Mouse (Mus musculus) intestine, postnatal 0 days (tissue): ENCODE results near the gene Wnt4. TPM values are rescaled to one million over a fixed set of nuclear protein-coding genes. Genes with fewer than 3 reads are reported as not detected.

ENCODE experiments used
- ATAC-seq: fragments of 200-750 bp; cut with Nextera tagmentation; 2 replicates; pipeline ENCODE4 v1.8.0; 2017; ENCODE audit warnings: mild to moderate bottlenecking, moderate TSS enrichment, moderate library complexity
- H3K27ac ChIP-seq: fragments of 300-500 bp; sonication (generic); 2 replicates; pipeline ENCODE4 v1.5.1; 2014; ENCODE audit warnings: mild to moderate bottlenecking, low read depth, low read length, moderate library complexity
- H3K27me3 ChIP-seq: fragments of 300-500 bp; sonication (generic); replicated peaks from 2 replicates; pipeline ENCODE4 v1.6.1; 2014; ENCODE audit warnings: low read length, mixed read lengths; ENCODE audit not compliant: control insufficient read depth, insufficient read depth
- H3K36me3 ChIP-seq: fragments of 300-500 bp; sonication (generic); 2 replicates; pipeline ENCODE4 v1.6.1; 2014; ENCODE audit warnings: mild to moderate bottlenecking, moderate library complexity; ENCODE audit not compliant: control insufficient read depth, insufficient read depth
- H3K4me1 ChIP-seq: fragments of 300-500 bp; sonication (generic); replicated peaks from 2 replicates; pipeline ENCODE4 v1.6.1; 2014; ENCODE audit warnings: antibody characterized with exemption, low read length, mixed read lengths; ENCODE audit not compliant: control insufficient read depth, insufficient read depth
- H3K4me2 ChIP-seq: fragments of 300-500 bp; sonication (generic); replicated peaks from 2 replicates; pipeline ENCODE4 v1.6.1; 2014; ENCODE audit warnings: low read depth, mild to moderate bottlenecking, moderate library complexity
- H3K4me3 ChIP-seq: fragments of 300-500 bp; sonication (generic); 2 replicates; pipeline ENCODE4 v1.5.1; 2014; ENCODE audit warnings: low read depth, low read length
- H3K9ac ChIP-seq: fragments of 300-500 bp; sonication (generic); 2 replicates; pipeline ENCODE4 v1.6.1; 2014; ENCODE audit warnings: mild to moderate bottlenecking, low read depth, low read length
- H3K9me3 ChIP-seq: fragments of 300-500 bp; sonication (generic); 2 replicates; pipeline ENCODE4 v1.6.1; 2016; ENCODE audit warnings: mixed run types; ENCODE audit not compliant: control insufficient read depth
- CTCF ChIP-seq: sonication (generic); IDR thresholded peaks from 2 replicates; pipeline ENCODE4 v1.5.1; 2016; ENCODE audit warnings: low read depth, mild to moderate bottlenecking, control low read depth, antibody characterized with exemption, moderate library complexity
- WGBS: fragments of 180-500 bp; shearing (Covaris S2); extraction: QIAGEN DNeasy Blood & Tissue Kit; methylation state at CpG from one replicate; pipeline ENCODE4 v1.1.7; 2014; 5-methylcytosine and 5-hydroxymethylcytosine counted together
- polyA plus RNA-seq: library from polyadenylated mRNA; unstranded; fragments of >200 nt; fragmentation: Nextera tagmentation; extraction: Ambion mirVana; gene quantifications from 2 replicates; pipeline ENCODE4 v1.2.1, GENCODE M21; 2015

Wnt4 gene
- polyA plus RNA-seq, 1 experiment from 2014 or later: 2.1 TPM

DNA sequence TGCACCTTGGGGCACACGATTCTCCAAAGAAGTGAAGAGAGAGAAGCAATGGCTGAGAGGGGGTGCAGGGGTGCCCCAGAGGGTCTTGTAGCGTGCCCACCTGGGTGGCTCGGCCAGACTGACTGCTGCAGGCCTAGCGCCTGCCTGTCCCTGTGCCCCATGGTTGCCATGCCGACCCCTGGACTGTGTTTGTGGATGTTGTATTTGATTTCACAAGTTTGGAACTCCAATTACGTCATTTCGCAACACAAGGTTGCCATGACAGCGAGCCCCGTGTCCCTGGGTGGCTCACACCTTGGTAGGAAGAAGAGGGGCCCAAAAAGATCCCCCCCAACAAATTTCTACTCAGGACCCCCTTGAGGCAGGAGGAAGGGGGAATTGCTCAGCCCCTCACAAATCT, 32.4 kb upstream of the Wnt4 start:
- no peak for TF ChIP-seq CTCF
- no peaks in the 10 kb centered on the region for H3K4me1 ChIP-seq
- ATAC-seq: no peak
- no peak overlapping the region for H3K4me3 ChIP-seq
- WGBS: 56% methylated on average over 9 of the region's 9 CpGs
- no peaks in the 10 kb centered on the region for H3K27me3 ChIP-seq
- 0 out of 2 replicates have a peak, but pooled peaks cover under 1% of the 10 kb centered on the region for H3K9me3 ChIP-seq
- no peaks in the 10 kb centered on the region for H3K36me3 ChIP-seq
- H3K9ac ChIP-seq: no peak overlapping the region
- no peak overlapping the region for H3K4me2 ChIP-seq
- no peak overlapping the region for H3K27ac ChIP-seq

DNA sequence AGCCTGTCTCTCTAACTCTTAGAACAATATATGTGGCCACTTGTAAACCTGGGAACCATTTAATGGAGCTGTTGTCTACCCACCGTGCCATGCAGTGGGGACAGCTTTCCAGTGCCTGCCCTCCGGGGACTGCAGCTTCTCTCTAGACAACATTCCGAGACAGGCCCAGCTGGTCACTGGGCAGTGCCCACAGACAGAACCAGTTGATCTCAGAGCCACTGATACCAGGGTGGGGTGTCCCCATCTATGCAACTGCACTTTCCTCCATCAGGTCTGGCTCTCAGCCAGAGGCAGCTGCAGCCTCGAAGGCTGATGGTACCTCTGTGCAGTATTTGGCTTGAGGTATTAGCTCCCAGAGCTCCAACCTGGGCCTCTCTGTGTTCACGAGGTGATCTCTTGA, 27.0 kb upstream of the Wnt4 start:
- no peaks in the 10 kb centered on the region for H3K9me3 ChIP-seq
- H3K4me3 ChIP-seq: no peak overlapping the region
- no peaks in the 10 kb centered on the region for H3K27me3 ChIP-seq
- no peaks in the 10 kb centered on the region for H3K36me3 ChIP-seq
- H3K27ac ChIP-seq: no peak overlapping the region
- no peak overlapping the region for H3K9ac ChIP-seq
- no peak overlapping the region for H3K4me2 ChIP-seq
- ATAC-seq: no peak
- no peaks in the 10 kb centered on the region for H3K4me1 ChIP-seq
- no peak for TF ChIP-seq CTCF
- WGBS: 53% methylated on average over 5 of the region's 5 CpGs

DNA sequence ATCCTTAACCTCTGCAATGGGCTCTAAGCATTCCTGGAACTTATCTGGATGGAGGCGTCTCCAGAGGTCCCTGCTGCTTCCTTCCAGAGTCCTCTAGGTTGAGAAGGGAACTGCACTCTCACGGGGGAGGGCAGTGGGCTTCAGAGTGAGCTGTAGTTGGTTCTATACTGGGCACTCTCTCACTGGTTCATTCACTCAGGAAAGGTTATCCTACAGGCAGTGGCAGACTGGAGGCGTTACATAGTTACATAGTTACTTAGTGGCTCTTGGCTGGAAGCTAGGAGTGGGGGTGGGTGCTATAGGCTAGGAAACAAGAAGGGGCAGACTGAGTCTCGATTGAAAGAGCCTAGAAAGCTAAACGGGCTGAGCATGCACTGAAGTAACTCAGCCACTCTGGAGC, 26.4 kb upstream of the Wnt4 start:
- H3K27me3 ChIP-seq: no peaks in the 10 kb centered on the region
- no peaks in the 10 kb centered on the region for H3K36me3 ChIP-seq
- no peak overlapping the region for H3K27ac ChIP-seq
- no peaks in the 10 kb centered on the region for H3K4me1 ChIP-seq
- H3K4me2 ChIP-seq: no peak overlapping the region
- 39% methylated on average over 5 of the region's 5 CpGs for WGBS
- no peak overlapping the region for H3K9ac ChIP-seq
- H3K9me3 ChIP-seq: no peaks in the 10 kb centered on the region
- no peak for ATAC-seq
- no peak overlapping the region for H3K4me3 ChIP-seq
- no peak for TF ChIP-seq CTCF

DNA sequence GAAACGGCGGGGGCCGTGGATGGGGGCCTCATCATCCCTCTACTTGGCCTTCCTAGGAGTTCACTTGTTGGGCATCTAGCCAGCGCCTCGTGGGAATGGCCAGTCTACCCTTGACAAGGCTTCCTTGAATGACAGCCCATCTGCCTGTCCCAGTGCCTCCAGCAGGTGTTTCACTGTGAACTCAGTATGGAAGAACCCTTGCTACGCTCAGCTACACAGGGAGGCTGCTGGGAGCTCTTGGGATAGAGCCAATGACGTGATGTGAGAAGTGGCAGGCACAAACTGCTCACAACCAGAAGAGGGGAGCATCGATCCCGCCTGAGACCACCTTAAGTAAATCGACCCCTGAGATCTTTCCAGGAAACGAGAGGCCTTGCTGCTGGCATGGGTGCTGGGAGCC, 23.7 kb upstream of the Wnt4 start:
- H3K4me3 ChIP-seq: no peak overlapping the region
- 64% methylated on average over 11 of the region's 11 CpGs for WGBS
- no peak for ATAC-seq
- no peaks in the 10 kb centered on the region for H3K4me1 ChIP-seq
- no peak for TF ChIP-seq CTCF
- H3K4me2 ChIP-seq: no peak overlapping the region
- H3K27me3 ChIP-seq: no peaks in the 10 kb centered on the region
- no peaks in the 10 kb centered on the region for H3K9me3 ChIP-seq
- H3K27ac ChIP-seq: no peak overlapping the region
- no peaks in the 10 kb centered on the region for H3K36me3 ChIP-seq
- no peak overlapping the region for H3K9ac ChIP-seq

DNA sequence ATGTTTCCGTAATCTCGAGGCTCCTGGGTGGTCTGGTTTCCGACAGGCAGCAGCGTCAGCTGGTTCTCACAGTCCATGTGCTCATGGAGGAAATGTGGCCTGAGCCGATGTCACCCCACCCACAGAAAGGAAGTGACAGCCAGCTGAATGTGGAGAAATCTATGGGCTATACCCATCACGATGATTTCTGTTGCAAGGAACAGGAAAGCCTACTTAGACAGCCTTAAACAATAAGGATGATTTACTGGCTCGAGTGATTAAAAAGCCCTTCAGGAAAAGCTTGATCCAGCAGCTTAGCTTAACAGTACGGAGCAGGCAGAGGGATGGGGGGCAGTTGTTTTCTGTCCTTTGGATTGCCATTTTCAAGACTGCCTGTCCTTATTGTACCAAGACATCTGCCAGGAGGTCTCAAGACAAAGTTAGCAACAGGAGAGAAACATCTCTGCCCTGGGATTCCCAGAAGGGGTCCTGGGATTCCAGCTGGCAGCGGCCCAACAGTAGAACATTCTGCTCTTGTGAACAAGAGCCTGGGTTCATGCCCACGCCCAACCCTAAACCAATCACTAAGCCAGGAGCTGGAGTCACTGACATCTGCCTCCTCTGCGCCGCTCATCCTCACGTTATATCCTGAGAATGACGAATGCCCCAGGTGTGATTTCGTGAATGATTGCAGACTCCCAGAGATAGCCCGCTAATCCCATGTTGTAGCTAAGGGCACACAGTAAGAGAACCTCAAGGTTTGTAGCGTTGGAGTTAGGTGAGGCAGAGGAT, 22.9 kb upstream of the Wnt4 start:
- no peak for TF ChIP-seq CTCF
- H3K4me1 ChIP-seq: no peaks in the 10 kb centered on the region
- no peaks in the 10 kb centered on the region for H3K36me3 ChIP-seq
- no peak overlapping the region for H3K4me2 ChIP-seq
- no peak overlapping the region for H3K4me3 ChIP-seq
- H3K9ac ChIP-seq: no peak overlapping the region
- no peaks in the 10 kb centered on the region for H3K9me3 ChIP-seq
- WGBS: 76% methylated on average over 17 of the region's 17 CpGs
- ATAC-seq: no peak
- H3K27ac ChIP-seq: no peak overlapping the region
- no peaks in the 10 kb centered on the region for H3K27me3 ChIP-seq

DNA sequence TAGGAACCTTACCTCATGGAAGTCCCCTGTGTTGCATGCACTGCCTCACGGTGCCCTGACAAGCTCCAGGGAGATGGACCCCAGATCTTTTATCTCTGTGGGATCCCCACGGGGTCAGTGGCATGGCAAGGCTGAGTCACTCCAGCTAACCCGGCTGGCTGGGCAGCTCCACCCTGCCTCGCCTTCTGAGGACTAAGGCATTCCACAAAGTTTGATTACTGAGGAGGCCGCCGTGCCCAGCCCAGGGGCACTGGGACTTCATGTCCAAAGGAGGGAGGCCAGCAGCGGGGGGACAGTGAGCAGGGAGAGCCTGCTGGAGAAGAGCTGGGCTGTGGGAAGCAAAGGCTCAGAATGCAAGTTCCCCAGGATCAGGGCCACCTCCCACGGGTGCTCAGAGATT, 21.7 kb upstream of the Wnt4 start:
- no peak overlapping the region for H3K9ac ChIP-seq
- H3K4me1 ChIP-seq: no peaks in the 10 kb centered on the region
- 41% methylated on average over 8 of the region's 8 CpGs for WGBS
- TF ChIP-seq CTCF: no peak
- H3K27ac ChIP-seq: no peak overlapping the region
- no peaks in the 10 kb centered on the region for H3K36me3 ChIP-seq
- H3K4me3 ChIP-seq: no peak overlapping the region
- no peaks in the 10 kb centered on the region for H3K27me3 ChIP-seq
- no peaks in the 10 kb centered on the region for H3K9me3 ChIP-seq
- H3K4me2 ChIP-seq: no peak overlapping the region
- ATAC-seq: peak; percentile 38
